Mouse (Mus musculus) embryonic facial prominence, embryonic 13.5 days (tissue): Measurements from ENCODE around the gene Nacc2. TPM values are rescaled to one million over a fixed set of nuclear protein-coding genes. Genes with fewer than 3 reads are reported as not detected.
A peak's percentile ranks its signal among the peaks of the same experiment; 100 is the strongest.

Source experiments
- ATAC-seq: fragments of 200-750 bp; cut with Nextera tagmentation; 2 replicates; pipeline ENCODE4 v1.8.0; 2017; ENCODE audit warnings: low read depth; ENCODE audit not compliant: insufficient number of reproducible peaks, insufficient read depth, low FRiP score, low TSS enrichment
- H3K27ac ChIP-seq: fragments of 300-500 bp; sonication (generic); 2 replicates; pipeline ENCODE4 v1.5.1; 2015; ENCODE audit warnings: moderate library complexity, mild to moderate bottlenecking, inconsistent platforms
- H3K27me3 ChIP-seq: fragments of 300-500 bp; sonication (generic); 2 replicates; pipeline ENCODE4 v1.6.1; 2015; ENCODE audit warnings: mild to moderate bottlenecking, inconsistent platforms
- H3K36me3 ChIP-seq: fragments of 300-500 bp; sonication (generic); 2 replicates; pipeline ENCODE4 v1.6.1; 2015; ENCODE audit warnings: mild to moderate bottlenecking, inconsistent platforms
- H3K4me1 ChIP-seq: fragments of 300-500 bp; sonication (generic); 2 replicates; pipeline ENCODE4 v1.6.1; 2015; ENCODE audit warnings: inconsistent platforms
- H3K4me2 ChIP-seq: fragments of 300-500 bp; sonication (generic); 2 replicates; pipeline ENCODE4 v1.6.1; 2015; ENCODE audit warnings: moderate library complexity, mild to moderate bottlenecking, inconsistent platforms
- H3K4me3 ChIP-seq: fragments of 300-500 bp; sonication (generic); 2 replicates; pipeline ENCODE4 v1.5.1; 2015; ENCODE audit warnings: mild to moderate bottlenecking, inconsistent platforms
- H3K9ac ChIP-seq: fragments of 300-500 bp; sonication (generic); 2 replicates; pipeline ENCODE4 v1.6.1; 2015; ENCODE audit warnings: mild to moderate bottlenecking, inconsistent platforms
- H3K9me3 ChIP-seq: fragments of 300-500 bp; sonication (generic); 2 replicates; pipeline ENCODE4 v1.6.1; 2016; ENCODE audit warnings: inconsistent platforms
- WGBS: fragments of 180-500 bp; shearing (Covaris S2); methylation state at CpG from one replicate; pipeline ENCODE4 v1.1.7; 2015; ENCODE audit warnings: mixed read lengths; 5-methylcytosine and 5-hydroxymethylcytosine counted together
- polyA plus RNA-seq: library from polyadenylated mRNA; unstranded; fragments of >200 nt; fragmentation: Nextera tagmentation; extraction: Ambion mirVana; gene quantifications from 2 replicates; pipeline ENCODE4 v1.2.1, GENCODE M21; 2015

Nacc2 gene
- polyA plus RNA-seq, 1 experiment from 2014 or later = 4.4 TPM

GRCm38 (mm10) chr2:26147706-26148370 lies 24.8 kb upstream of the Nacc2 start:
- no peak overlapping the region for H3K4me2 ChIP-seq
- peaks cover 9% of the 10 kb centered on the region; the same call in 1 of the 2 replicates for H3K4me1 ChIP-seq
- no peak overlapping the region for H3K27ac ChIP-seq
- H3K27me3 ChIP-seq = no peaks in the 10 kb centered on the region
- no peak for ATAC-seq
- no peak overlapping the region for H3K4me3 ChIP-seq
- no peaks in the 10 kb centered on the region for H3K9me3 ChIP-seq
- 30% methylated on average over 7 of the region's 7 CpGs for WGBS
- H3K9ac ChIP-seq = no peak overlapping the region
- H3K36me3 ChIP-seq = no peaks in the 10 kb centered on the region

GRCm38 (mm10) chr2:26146337-26147042 lies 23.5 kb upstream of the Nacc2 start:
- H3K27me3 ChIP-seq = no peaks in the 10 kb centered on the region
- no peak overlapping the region for H3K4me3 ChIP-seq
- no peaks in the 10 kb centered on the region for H3K36me3 ChIP-seq
- no peak overlapping the region for H3K4me2 ChIP-seq
- no peak overlapping the region for H3K27ac ChIP-seq
- H3K9ac ChIP-seq = no peak overlapping the region
- H3K9me3 ChIP-seq = no peaks in the 10 kb centered on the region
- no peak for ATAC-seq
- 51% methylated on average over 7 of the region's 7 CpGs for WGBS
- H3K4me1 ChIP-seq = peaks cover 9% of the 10 kb centered on the region

- no peaks in the 10 kb centered on the region for H3K9me3 ChIP-seq
- H3K9ac ChIP-seq = no peak overlapping the region
- H3K27me3 ChIP-seq = no peaks in the 10 kb centered on the region
- no peak overlapping the region for H3K4me2 ChIP-seq
- peaks cover 14% of the 10 kb centered on the region for H3K4me1 ChIP-seq
- no peak for ATAC-seq
- no peak overlapping the region for H3K27ac ChIP-seq
- WGBS = 82% methylated on average over 4 of the region's 4 CpGs
- no peaks in the 10 kb centered on the region for H3K36me3 ChIP-seq
- no peak overlapping the region for H3K4me3 ChIP-seq
These were observed 22.1 kb upstream of the Nacc2 start for GRCm38 (mm10) chr2:26145113-26145512.

- Histone ChIP-seq H3K4me3 (no peak overlapping the region), H3K4me1 (peaks cover 15% of the 10 kb centered on the region), H3K4me2 (no peak overlapping the region), H3K36me3 (no peaks in the 10 kb centered on the region), H3K27ac (no peak overlapping the region), H3K27me3 (no peaks in the 10 kb centered on the region), H3K9ac (no peak overlapping the region), H3K9me3 (no peaks in the 10 kb centered on the region)
- WGBS = 55% methylated on average over 4 of the region's 4 CpGs
- no peak for ATAC-seq
These were observed 21.3 kb upstream of the Nacc2 start for GRCm38 (mm10) chr2:26144331-26144730.

GRCm38 (mm10) chr2:26143556-26143955 lies 20.5 kb upstream of the Nacc2 start:
- WGBS = 67% methylated on average over 2 of the region's 2 CpGs
- Histone ChIP-seq H3K4me1 (peaks cover 23% of the 10 kb centered on the region), H3K9ac (no peak overlapping the region), H3K27ac (no peak overlapping the region), H3K36me3 (peaks cover 2% of the 10 kb centered on the region), H3K27me3 (no peaks in the 10 kb centered on the region), H3K4me3 (no peak overlapping the region), H3K4me2 (no peak overlapping the region), H3K9me3 (no peaks in the 10 kb centered on the region)
- no peak for ATAC-seq

- Histone ChIP-seq H3K4me2 (no peak overlapping the region), H3K9me3 (no peaks in the 10 kb centered on the region), H3K9ac (no peak overlapping the region), H3K36me3 (peaks cover 7% of the 10 kb centered on the region), H3K27me3 (no peaks in the 10 kb centered on the region), H3K27ac (no peak overlapping the region), H3K4me3 (no peak overlapping the region), H3K4me1 (peaks cover 21% of the 10 kb centered on the region)
- no peak for ATAC-seq
- WGBS = 73% methylated on average over 3 of the region's 3 CpGs
These were observed 20.0 kb upstream of the Nacc2 start for GRCm38 (mm10) chr2:26142986-26143385.

GRCm38 (mm10) chr2:26141893-26142635 lies 19.0 kb upstream of the Nacc2 start:
- Histone ChIP-seq H3K4me3 (no peak overlapping the region), H3K27ac (no peak overlapping the region), H3K4me2 (no peak overlapping the region), H3K9ac (no peak overlapping the region), H3K36me3 (peaks cover 17% of the 10 kb centered on the region), H3K9me3 (no peaks in the 10 kb centered on the region), H3K27me3 (no peaks in the 10 kb centered on the region), H3K4me1 (peaks cover 18% of the 10 kb centered on the region)
- WGBS = 67% methylated on average over 12 of the region's 12 CpGs
- ATAC-seq = no peak

GRCm38 (mm10) chr2:26140903-26141302 lies 17.9 kb upstream of the Nacc2 start:
- Histone ChIP-seq H3K9ac (peak overlapping the region; percentile 89), H3K4me1 (peaks cover 14% of the 10 kb centered on the region), H3K36me3 (peaks cover 26% of the 10 kb centered on the region), H3K27ac (peak overlapping the region; percentile 91), H3K4me2 (peak overlapping the region; percentile 91), H3K9me3 (no peaks in the 10 kb centered on the region), H3K4me3 (peak overlapping the region; percentile 84), H3K27me3 (no peaks in the 10 kb centered on the region)
- WGBS = 14% methylated on average over 6 of the region's 6 CpGs
- no peak; the same call in 1 of the 2 replicates for ATAC-seq

GRCm38 (mm10) chr2:26140292-26140819 lies 17.3 kb upstream of the Nacc2 start:
- Histone ChIP-seq H3K36me3 (peaks cover 31% of the 10 kb centered on the region), H3K9ac (peak overlapping the region; percentile 89), H3K4me1 (peaks cover 14% of the 10 kb centered on the region), H3K27me3 (no peaks in the 10 kb centered on the region), H3K9me3 (no peaks in the 10 kb centered on the region), H3K27ac (peak overlapping the region; percentile 91), H3K4me2 (peak overlapping the region; percentile 91), H3K4me3 (peak overlapping the region; percentile 84)
- WGBS = under 1% methylated on average over 50 of the region's 60 CpGs
- peak; percentile 84 for ATAC-seq

GRCm38 (mm10) chr2:26139545-26140206 lies 16.7 kb upstream of the Nacc2 start:
- Histone ChIP-seq H3K9ac (peak overlapping the region; percentile 89), H3K36me3 (peaks cover 32% of the 10 kb centered on the region), H3K27me3 (no peaks in the 10 kb centered on the region), H3K9me3 (no peaks in the 10 kb centered on the region), H3K27ac (peak overlapping the region; percentile 91), H3K4me3 (peak overlapping the region; percentile 84), H3K4me2 (peak overlapping the region; percentile 91), H3K4me1 (peaks cover 14% of the 10 kb centered on the region)
- peak; percentile 57 for ATAC-seq
- under 1% methylated on average over 60 of the region's 60 CpGs for WGBS

- H3K27me3 ChIP-seq = no peaks in the 10 kb centered on the region
- H3K9ac ChIP-seq = peak overlapping the region; percentile 89
- H3K9me3 ChIP-seq = no peaks in the 10 kb centered on the region
- no peak overlapping the region; the same call in 1 of the 2 replicates for H3K27ac ChIP-seq
- peak overlapping the region; percentile 84 for H3K4me3 ChIP-seq
- peaks cover 32% of the 10 kb centered on the region for H3K36me3 ChIP-seq
- H3K4me1 ChIP-seq = peaks cover 14% of the 10 kb centered on the region
- WGBS = 60% methylated on average over 7 of the region's 7 CpGs
- no peak for ATAC-seq
- H3K4me2 ChIP-seq = peak overlapping the region; percentile 91
These were observed 16.1 kb upstream of the Nacc2 start for GRCm38 (mm10) chr2:26139034-26139544.
